Mouse (Mus musculus): Measurements from ENCODE around the gene Iars2. TPM values are rescaled to one million over a fixed set of nuclear protein-coding genes. Genes with fewer than 3 reads are reported as not detected.
A peak's percentile ranks its signal among the peaks of the same experiment; 100 is the strongest.

Gene Iars2
- 22.1 and 22.3 TPM in 2 replicates for polyA plus RNA-seq (2015; fragmentation: Nextera tagmentation; extraction: Ambion mirVana)

- peak; percentile 87 for ATAC-seq
These were observed at the start of gene Iars2 for GRCm38 (mm10) chr1:185328721-185329610. TSS of gene Iars2 (minus strand) at chr1:185329396.

GRCm38 (mm10) chr1:185377429-185377828 is 48.2 kb upstream of the Iars2 start:
- no peak for TF ChIP-seq CTCF (IDR thresholded peaks at IDR 0.05)
- no peak for TF ChIP-seq EP300 (IDR thresholded peaks at IDR 0.05)
- peaks cover 50% of the 10 kb centered on the region for H3K36me3 ChIP-seq (ENCODE audit: insufficient read depth, low read length)
- ATAC-seq, result no peak
- H3K27me3 ChIP-seq (replicated peaks; ENCODE audit: insufficient read depth, low read length), result no peaks in the 10 kb centered on the region
- H3K27ac ChIP-seq (ENCODE audit: low read length), result no peak overlapping the region
- no peak overlapping the region for H3K9ac ChIP-seq (replicated peaks; ENCODE audit: low read depth)
- DNase-seq (ENCODE audit: low spot score), result no peak
- H3K9me3 ChIP-seq (ENCODE audit: low read length), result no peaks in the 10 kb centered on the region
- H3K4me2 ChIP-seq (replicated peaks; ENCODE audit: low read depth, low read length), result no peak overlapping the region
- 98% methylated on average over 2 of the region's 2 CpGs for WGBS
- H3K4me1 ChIP-seq (ENCODE audit: insufficient read depth, low read depth, low read length), result no peaks in the 10 kb centered on the region
- H3K4me3 ChIP-seq (ENCODE audit: low read depth, low read length), result no peak overlapping the region

More at GRCm38 (mm10) chr1:185328721-185329610, at the start of gene Iars2:
- Histone ChIP-seq H3K9me3 (ENCODE audit: low read length) (no peaks in the 10 kb centered on the region), H3K4me2 (replicated peaks; ENCODE audit: low read depth, low read length) (peak within 1 kb of the TSS; percentile 77), H3K9ac (replicated peaks; ENCODE audit: low read depth) (peak within 1 kb of the TSS; percentile 75), H3K27me3 (replicated peaks; ENCODE audit: insufficient read depth, low read length) (no peaks in the 10 kb centered on the region), H3K36me3 (ENCODE audit: insufficient read depth, low read length) (peaks cover 10% of the 10 kb centered on the region; the same call in 1 of the 2 replicates), H3K4me1 (ENCODE audit: insufficient read depth, low read depth, low read length) (no peaks in the 10 kb centered on the region), H3K4me3 (ENCODE audit: low read depth, low read length) (peak within 1 kb of the TSS; percentile 98), H3K27ac (ENCODE audit: low read length) (peak within 1 kb of the TSS; percentile 88)
- TF ChIP-seq CTCF (IDR thresholded peaks at IDR 0.05) (no peak), EP300 (IDR thresholded peaks at IDR 0.05) (no peak)
- DNase-seq (ENCODE audit: low spot score), result peak; percentile 89
- WGBS, result under 1% methylated on average over 64 of the region's 76 CpGs

- H3K9ac ChIP-seq (replicated peaks; ENCODE audit: low read depth), result no peak overlapping the region
These were observed 47.2 kb upstream of the Iars2 start for GRCm38 (mm10) chr1:185376390-185376789.

GRCm38 (mm10) chr1:185369979-185370378 is 40.8 kb upstream of the Iars2 start:
- H3K4me3 ChIP-seq (ENCODE audit: low read depth, low read length), result no peak overlapping the region
- no peaks in the 10 kb centered on the region for H3K4me1 ChIP-seq (ENCODE audit: insufficient read depth, low read depth, low read length)
- ATAC-seq, result no peak
- no peak overlapping the region for H3K4me2 ChIP-seq (replicated peaks; ENCODE audit: low read depth, low read length)
- no peaks in the 10 kb centered on the region for H3K27me3 ChIP-seq (replicated peaks; ENCODE audit: insufficient read depth, low read length)
- H3K27ac ChIP-seq (ENCODE audit: low read length), result no peak overlapping the region
- H3K9ac ChIP-seq (replicated peaks; ENCODE audit: low read depth), result no peak overlapping the region
- 95% methylated on average over 6 of the region's 6 CpGs for WGBS
- H3K36me3 ChIP-seq (ENCODE audit: insufficient read depth, low read length), result peaks cover 27% of the 10 kb centered on the region
- no peak for TF ChIP-seq CTCF (IDR thresholded peaks at IDR 0.05)
- TF ChIP-seq EP300 (IDR thresholded peaks at IDR 0.05), result no peak
- no peak for DNase-seq (ENCODE audit: low spot score)
- no peaks in the 10 kb centered on the region for H3K9me3 ChIP-seq (ENCODE audit: low read length)

More at GRCm38 (mm10) chr1:185376390-185376789, 47.2 kb upstream of the Iars2 start:
- TF ChIP-seq EP300 (IDR thresholded peaks at IDR 0.05) (no peak), CTCF (IDR thresholded peaks at IDR 0.05) (no peak)
- Histone ChIP-seq H3K36me3 (ENCODE audit: insufficient read depth, low read length) (peaks cover 49% of the 10 kb centered on the region), H3K27ac (ENCODE audit: low read length) (no peak overlapping the region), H3K4me2 (replicated peaks; ENCODE audit: low read depth, low read length) (no peak overlapping the region), H3K4me1 (ENCODE audit: insufficient read depth, low read depth, low read length) (no peaks in the 10 kb centered on the region), H3K9me3 (ENCODE audit: low read length) (no peaks in the 10 kb centered on the region), H3K4me3 (ENCODE audit: low read depth, low read length) (no peak overlapping the region), H3K27me3 (replicated peaks; ENCODE audit: insufficient read depth, low read length) (no peaks in the 10 kb centered on the region)
- ATAC-seq, result no peak
- no peak for DNase-seq (ENCODE audit: low spot score)

GRCm38 (mm10) chr1:185367383-185367782 is 38.2 kb upstream of the Iars2 start:
- 87% methylated on average over 6 of the region's 6 CpGs for WGBS
- H3K27ac ChIP-seq (ENCODE audit: low read length), result no peak overlapping the region

GRCm38 (mm10) chr1:185364183-185364540 is 35.0 kb upstream of the Iars2 start:
- H3K27ac ChIP-seq (ENCODE audit: low read length), result peak overlapping the region; percentile 96
- peaks cover 5% of the 10 kb centered on the region; the same call in 1 of the 2 replicates for H3K4me1 ChIP-seq (ENCODE audit: insufficient read depth, low read depth, low read length)
- H3K36me3 ChIP-seq (ENCODE audit: insufficient read depth, low read length), result peaks cover 3% of the 10 kb centered on the region; the same call in 1 of the 2 replicates
- ATAC-seq (no peak), DNase-seq (ENCODE audit: low spot score) (no peak)
- no peaks in the 10 kb centered on the region for H3K27me3 ChIP-seq (replicated peaks; ENCODE audit: insufficient read depth, low read length)
- WGBS, result 34% methylated on average over 6 of the region's 6 CpGs
- no peak for TF ChIP-seq EP300 (IDR thresholded peaks at IDR 0.05)
- TF ChIP-seq CTCF (IDR thresholded peaks at IDR 0.05), result no peak
- H3K4me3 ChIP-seq (ENCODE audit: low read depth, low read length), result peak overlapping the region; percentile 95
- H3K9ac ChIP-seq (replicated peaks; ENCODE audit: low read depth), result no peak overlapping the region
- H3K4me2 ChIP-seq (replicated peaks; ENCODE audit: low read depth, low read length), result peak overlapping the region; percentile 80
- H3K9me3 ChIP-seq (ENCODE audit: low read length), result no peaks in the 10 kb centered on the region

More at GRCm38 (mm10) chr1:185367383-185367782, 38.2 kb upstream of the Iars2 start:
- Histone ChIP-seq H3K4me1 (ENCODE audit: insufficient read depth, low read depth, low read length) (peaks cover 5% of the 10 kb centered on the region; the same call in 1 of the 2 replicates), H3K9me3 (ENCODE audit: low read length) (no peaks in the 10 kb centered on the region), H3K36me3 (ENCODE audit: insufficient read depth, low read length) (peaks cover 11% of the 10 kb centered on the region; the same call in 1 of the 2 replicates), H3K4me3 (ENCODE audit: low read depth, low read length) (no peak overlapping the region), H3K27me3 (replicated peaks; ENCODE audit: insufficient read depth, low read length) (no peaks in the 10 kb centered on the region), H3K4me2 (replicated peaks; ENCODE audit: low read depth, low read length) (no peak overlapping the region), H3K9ac (replicated peaks; ENCODE audit: low read depth) (no peak overlapping the region)
- ATAC-seq, result no peak
- TF ChIP-seq CTCF (IDR thresholded peaks at IDR 0.05) (no peak), EP300 (IDR thresholded peaks at IDR 0.05) (no peak)
- no peak for DNase-seq (ENCODE audit: low spot score)
